Mouse (Mus musculus): ENCODE measurements around the gene Fam196b. TPM values are rescaled to one million over a fixed set of nuclear protein-coding genes. Genes with fewer than 3 reads are reported as not detected.

Fam196b gene
- polyA plus RNA-seq, 1 experiment from 2014 or later: 0.55 TPM

DNA sequence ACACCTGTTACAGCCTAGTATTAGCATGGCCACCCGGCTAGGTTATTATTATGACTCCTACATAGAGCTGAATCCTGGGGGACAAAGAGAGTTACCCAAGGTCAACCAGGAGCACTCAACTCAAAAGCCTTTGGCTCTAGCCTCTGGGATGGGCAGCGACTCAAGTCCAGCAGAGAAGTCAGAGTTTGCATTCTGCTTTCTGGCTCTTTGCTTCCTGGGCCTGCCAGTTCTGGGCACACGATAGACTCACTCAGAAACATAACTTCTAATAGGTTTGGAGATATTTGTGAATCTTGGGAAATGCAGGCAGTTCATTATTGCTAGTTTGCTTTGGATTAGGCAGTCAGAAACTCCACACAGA, 102.0 kb downstream of the Fam196b start:
- ATAC-seq (ENCODE audit: low FRiP score, low TSS enrichment): no peak
- no peaks in the 10 kb centered on the region for H3K36me3 ChIP-seq (ENCODE audit: insufficient read depth, low read length)
- H3K27me3 ChIP-seq (ENCODE audit: insufficient read depth, low read length): no peaks in the 10 kb centered on the region
- no peaks in the 10 kb centered on the region for H3K9me3 ChIP-seq (ENCODE audit: low read length)
- H3K27ac ChIP-seq (ENCODE audit: low read length): no peak overlapping the region
- no peak overlapping the region for H3K9ac ChIP-seq (replicated peaks; ENCODE audit: low read length)
- no peak overlapping the region for H3K4me2 ChIP-seq (replicated peaks; ENCODE audit: low read depth, low read length)
- no peaks in the 10 kb centered on the region for H3K4me1 ChIP-seq (ENCODE audit: insufficient read depth, low read length)
- no peak overlapping the region for H3K4me3 ChIP-seq (ENCODE audit: low read length)
- WGBS: 74% methylated on average over 3 of the region's 3 CpGs

DNA sequence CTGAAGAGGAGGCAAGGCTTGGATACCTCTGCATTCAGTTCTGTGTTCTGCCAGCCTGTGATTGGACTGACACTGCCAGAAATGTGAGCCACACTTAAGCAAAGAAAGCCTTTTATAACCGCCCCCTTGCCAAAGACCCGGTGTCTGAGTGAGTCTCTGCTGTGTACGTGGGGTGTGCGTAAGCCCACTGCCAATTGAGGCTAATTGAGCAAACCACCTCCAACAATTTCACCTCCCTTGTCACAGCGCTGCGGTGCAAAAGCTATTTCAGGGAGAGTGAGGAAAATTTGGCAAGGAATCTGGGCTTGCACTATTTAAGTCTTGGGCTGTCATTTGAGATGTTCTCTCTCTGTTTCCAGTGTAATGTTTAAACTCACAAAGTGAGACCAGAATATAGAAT, 106.4 kb downstream of the Fam196b start:
- no peaks in the 10 kb centered on the region for H3K36me3 ChIP-seq (ENCODE audit: insufficient read depth, low read length)
- H3K27ac ChIP-seq (ENCODE audit: low read length): no peak overlapping the region
- 44% methylated on average over 6 of the region's 6 CpGs for WGBS
- no peak overlapping the region for H3K4me3 ChIP-seq (ENCODE audit: low read length)
- H3K27me3 ChIP-seq (ENCODE audit: insufficient read depth, low read length): no peaks in the 10 kb centered on the region
- no peak overlapping the region for H3K4me2 ChIP-seq (replicated peaks; ENCODE audit: low read depth, low read length)
- H3K9me3 ChIP-seq (ENCODE audit: low read length): no peaks in the 10 kb centered on the region
- ATAC-seq (ENCODE audit: low FRiP score, low TSS enrichment): no peak
- H3K4me1 ChIP-seq (ENCODE audit: insufficient read depth, low read length): no peaks in the 10 kb centered on the region
- no peak overlapping the region for H3K9ac ChIP-seq (replicated peaks; ENCODE audit: low read length)

DNA sequence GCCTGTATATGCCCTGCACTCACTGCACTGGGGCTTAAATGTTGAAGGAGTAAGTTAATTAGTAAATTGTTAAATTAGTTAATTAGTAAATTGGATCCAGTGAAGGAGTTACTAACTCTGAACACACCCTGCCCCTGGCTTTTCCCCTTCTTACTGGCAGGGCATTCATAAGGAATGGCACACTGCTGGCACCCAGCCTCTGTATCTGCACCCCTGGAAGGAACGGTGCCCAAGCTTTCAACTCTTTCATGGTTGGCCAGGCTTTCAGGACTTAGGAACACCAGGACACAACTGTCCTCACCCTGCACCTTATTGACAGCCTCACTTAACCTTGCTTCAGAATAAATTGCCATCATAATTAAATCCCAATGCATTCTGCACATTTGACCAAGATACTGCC, 109.9 kb downstream of the Fam196b start:
- Histone ChIP-seq H3K36me3 (ENCODE audit: insufficient read depth, low read length) (no peaks in the 10 kb centered on the region), H3K4me3 (ENCODE audit: low read length) (no peak overlapping the region), H3K27ac (ENCODE audit: low read length) (no peak overlapping the region), H3K9ac (replicated peaks; ENCODE audit: low read length) (no peak overlapping the region), H3K4me2 (replicated peaks; ENCODE audit: low read depth, low read length) (no peak overlapping the region), H3K4me1 (ENCODE audit: insufficient read depth, low read length) (no peaks in the 10 kb centered on the region), H3K27me3 (ENCODE audit: insufficient read depth, low read length) (no peaks in the 10 kb centered on the region), H3K9me3 (ENCODE audit: low read length) (no peaks in the 10 kb centered on the region)
- 75% methylated on average over 1 of the region's 1 CpGs for WGBS
- ATAC-seq (ENCODE audit: low FRiP score, low TSS enrichment): peak; percentile 78

DNA sequence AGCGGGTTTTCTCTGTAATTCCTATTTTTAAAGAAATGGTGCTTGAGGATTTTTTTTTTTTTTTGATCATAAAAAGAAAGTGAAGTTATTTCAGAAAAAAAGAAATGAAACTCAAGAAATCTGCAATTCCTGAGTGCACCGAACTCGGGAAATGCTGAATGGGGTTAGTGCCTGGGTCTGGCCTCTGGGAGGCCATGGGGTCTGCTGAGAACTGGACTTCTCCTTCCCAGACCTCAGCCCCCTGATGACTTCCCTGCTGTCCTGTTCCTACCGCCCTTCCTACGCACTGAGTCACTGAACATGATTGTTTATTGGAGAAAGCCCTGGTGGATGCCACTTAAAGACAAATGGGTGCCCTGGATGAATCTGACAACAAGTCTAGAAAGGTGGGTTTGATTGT, 112.6 kb downstream of the Fam196b start:
- no peak for ATAC-seq (ENCODE audit: low FRiP score, low TSS enrichment)
- Histone ChIP-seq H3K4me2 (replicated peaks; ENCODE audit: low read depth, low read length) (no peak overlapping the region), H3K9me3 (ENCODE audit: low read length) (no peaks in the 10 kb centered on the region), H3K9ac (replicated peaks; ENCODE audit: low read length) (no peak overlapping the region), H3K4me1 (ENCODE audit: insufficient read depth, low read length) (no peaks in the 10 kb centered on the region), H3K27me3 (ENCODE audit: insufficient read depth, low read length) (no peaks in the 10 kb centered on the region), H3K4me3 (ENCODE audit: low read length) (no peak overlapping the region), H3K27ac (ENCODE audit: low read length) (no peak overlapping the region), H3K36me3 (ENCODE audit: insufficient read depth, low read length) (no peaks in the 10 kb centered on the region)
- whole genome bisulfite sequencing: 85% methylated on average over 5 of the region's 5 CpGs

DNA sequence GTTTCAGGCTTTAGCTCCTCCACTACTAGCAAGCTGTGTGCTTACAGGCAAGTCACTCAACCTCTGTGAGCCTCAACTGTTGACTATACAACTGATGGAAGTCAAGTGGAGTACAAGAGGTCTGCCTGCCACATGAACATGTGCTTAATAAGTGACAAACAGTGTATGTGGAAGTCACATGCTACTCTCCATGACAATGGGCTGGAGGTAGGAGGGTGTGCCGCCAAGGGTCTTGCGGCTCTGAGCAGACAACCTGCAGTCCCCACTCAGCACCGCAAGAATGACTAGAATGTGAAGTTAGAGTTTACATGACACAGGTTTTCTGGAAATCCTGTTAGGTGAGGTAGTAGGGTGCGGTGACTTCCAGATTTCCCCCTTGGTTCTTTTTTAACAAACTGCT, 116.3 kb downstream of the Fam196b start:
- no peaks in the 10 kb centered on the region for H3K4me1 ChIP-seq (ENCODE audit: insufficient read depth, low read length)
- no peak overlapping the region for H3K4me3 ChIP-seq (ENCODE audit: low read length)
- no peak for ATAC-seq (ENCODE audit: low FRiP score, low TSS enrichment)
- no peaks in the 10 kb centered on the region for H3K36me3 ChIP-seq (ENCODE audit: insufficient read depth, low read length)
- H3K9ac ChIP-seq (replicated peaks; ENCODE audit: low read length): no peak overlapping the region
- H3K4me2 ChIP-seq (replicated peaks; ENCODE audit: low read depth, low read length): no peak overlapping the region
- no peaks in the 10 kb centered on the region for H3K27me3 ChIP-seq (ENCODE audit: insufficient read depth, low read length)
- no peaks in the 10 kb centered on the region for H3K9me3 ChIP-seq (ENCODE audit: low read length)
- WGBS: 85% methylated on average over 4 of the region's 4 CpGs
- H3K27ac ChIP-seq (ENCODE audit: low read length): no peak overlapping the region

DNA sequence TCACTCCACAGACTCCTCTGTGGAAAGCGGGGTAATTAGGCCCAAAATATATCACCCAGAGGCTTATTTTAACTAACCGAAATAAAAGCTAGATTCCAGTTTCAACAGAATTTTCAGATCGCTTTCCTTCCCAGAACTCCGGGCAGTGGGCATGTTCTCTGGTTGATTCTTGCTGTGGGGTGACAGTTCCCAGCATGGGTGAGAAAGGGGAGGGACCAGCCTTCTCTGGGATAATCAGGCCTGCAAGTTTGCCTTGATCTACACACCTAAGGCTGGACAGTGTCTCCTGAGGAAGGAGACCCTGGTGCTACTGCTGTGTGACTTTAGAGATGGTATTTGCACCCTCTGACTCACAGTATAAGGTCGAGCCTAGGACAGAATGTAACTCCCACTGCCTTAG, 116.7 kb downstream of the Fam196b start:
- no peak for ATAC-seq (ENCODE audit: low FRiP score, low TSS enrichment)
- Histone ChIP-seq H3K4me3 (ENCODE audit: low read length) (no peak overlapping the region), H3K4me2 (replicated peaks; ENCODE audit: low read depth, low read length) (no peak overlapping the region), H3K27ac (ENCODE audit: low read length) (no peak overlapping the region), H3K27me3 (ENCODE audit: insufficient read depth, low read length) (no peaks in the 10 kb centered on the region), H3K36me3 (ENCODE audit: insufficient read depth, low read length) (no peaks in the 10 kb centered on the region), H3K4me1 (ENCODE audit: insufficient read depth, low read length) (no peaks in the 10 kb centered on the region), H3K9me3 (ENCODE audit: low read length) (no peaks in the 10 kb centered on the region), H3K9ac (replicated peaks; ENCODE audit: low read length) (no peak overlapping the region)
- 60% methylated on average over 5 of the region's 5 CpGs for WGBS

DNA sequence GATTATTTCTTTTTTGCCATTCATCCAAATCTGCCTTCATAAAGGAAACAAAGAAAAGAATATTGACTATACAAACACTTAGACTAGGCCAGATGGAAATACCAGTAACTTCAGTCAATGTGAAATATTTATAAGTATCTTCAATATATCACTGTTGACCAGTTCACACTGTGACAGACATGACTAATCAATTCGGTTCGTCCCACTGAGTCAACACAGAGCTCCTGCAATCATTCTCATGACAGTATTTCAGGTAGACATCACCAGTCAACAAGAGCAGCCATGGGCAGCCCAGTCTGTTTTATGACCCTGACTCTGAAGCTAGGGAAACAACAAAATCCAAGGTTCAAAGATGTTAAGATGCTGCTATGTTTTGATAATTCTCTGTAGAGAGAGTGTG, 117.4 kb downstream of the Fam196b start:
- no peak for ATAC-seq (ENCODE audit: low FRiP score, low TSS enrichment)

DNA sequence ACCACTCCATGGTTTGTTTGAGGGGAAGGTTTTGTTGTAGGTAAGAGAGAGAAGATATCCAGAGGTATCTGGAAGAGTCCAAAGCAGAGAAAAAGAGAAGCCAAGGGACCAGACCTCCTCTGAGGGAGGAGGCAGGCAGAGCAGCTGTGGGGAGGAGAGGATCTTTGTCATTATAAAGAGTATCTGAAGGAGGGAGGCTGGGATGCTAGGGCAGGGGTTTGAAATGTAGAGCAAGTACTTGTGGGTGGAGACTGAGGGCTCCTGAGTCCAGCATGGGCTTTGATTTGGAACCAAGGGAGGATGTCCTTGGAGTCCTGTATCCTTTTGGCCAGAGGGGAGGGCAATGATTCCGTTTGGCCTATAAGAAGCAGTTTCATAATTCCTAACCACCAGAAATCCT, 122.8 kb downstream of the Fam196b start:
- Histone ChIP-seq H3K36me3 (ENCODE audit: insufficient read depth, low read length) (no peaks in the 10 kb centered on the region), H3K27me3 (ENCODE audit: insufficient read depth, low read length) (no peaks in the 10 kb centered on the region), H3K4me1 (ENCODE audit: insufficient read depth, low read length) (no peaks in the 10 kb centered on the region), H3K27ac (ENCODE audit: low read length) (no peak overlapping the region), H3K9ac (replicated peaks; ENCODE audit: low read length) (no peak overlapping the region), H3K9me3 (ENCODE audit: low read length) (no peaks in the 10 kb centered on the region), H3K4me2 (replicated peaks; ENCODE audit: low read depth, low read length) (no peak overlapping the region), H3K4me3 (ENCODE audit: low read length) (no peak overlapping the region)
- ATAC-seq (ENCODE audit: low FRiP score, low TSS enrichment): no peak
- WGBS: 70% methylated on average over 1 of the region's 1 CpGs

More for the DNA sequence above, 117.4 kb downstream of the Fam196b start:
- Histone ChIP-seq H3K4me3 (ENCODE audit: low read length) (no peak overlapping the region), H3K4me1 (ENCODE audit: insufficient read depth, low read length) (no peaks in the 10 kb centered on the region), H3K9ac (replicated peaks; ENCODE audit: low read length) (no peak overlapping the region), H3K27ac (ENCODE audit: low read length) (no peak overlapping the region), H3K27me3 (ENCODE audit: insufficient read depth, low read length) (no peaks in the 10 kb centered on the region), H3K9me3 (ENCODE audit: low read length) (no peaks in the 10 kb centered on the region), H3K4me2 (replicated peaks; ENCODE audit: low read depth, low read length) (no peak overlapping the region), H3K36me3 (ENCODE audit: insufficient read depth, low read length) (no peaks in the 10 kb centered on the region)
- 62% methylated on average over 2 of the region's 2 CpGs for WGBS

DNA sequence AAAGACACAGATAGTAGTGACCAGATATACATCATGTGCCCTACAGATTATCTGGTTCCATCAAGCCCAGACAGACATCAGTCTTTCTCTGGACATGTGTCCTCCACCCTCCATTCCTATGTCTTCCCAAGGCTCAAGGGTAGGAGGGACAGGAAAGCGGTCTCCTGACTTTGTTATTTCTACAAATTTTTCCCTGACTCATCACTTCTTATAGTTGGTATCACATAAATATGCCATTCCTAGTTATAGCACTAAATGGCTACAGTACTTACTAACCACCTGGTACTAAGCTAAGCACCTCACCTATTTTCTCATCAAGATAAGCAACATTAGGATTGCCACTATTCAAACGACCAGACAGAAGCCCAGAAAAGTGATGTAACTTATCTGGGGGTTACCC, 123.8 kb downstream of the Fam196b start:
- ATAC-seq (ENCODE audit: low FRiP score, low TSS enrichment): no peak
- H3K36me3 ChIP-seq (ENCODE audit: insufficient read depth, low read length): no peaks in the 10 kb centered on the region
- H3K4me1 ChIP-seq (ENCODE audit: insufficient read depth, low read length): no peaks in the 10 kb centered on the region
- no peak overlapping the region for H3K4me2 ChIP-seq (replicated peaks; ENCODE audit: low read depth, low read length)
- H3K27me3 ChIP-seq (ENCODE audit: insufficient read depth, low read length): no peaks in the 10 kb centered on the region
- no peak overlapping the region for H3K9ac ChIP-seq (replicated peaks; ENCODE audit: low read length)
- WGBS: 39% methylated on average over 2 of the region's 2 CpGs
- no peaks in the 10 kb centered on the region for H3K9me3 ChIP-seq (ENCODE audit: low read length)
- no peak overlapping the region for H3K27ac ChIP-seq (ENCODE audit: low read length)
- no peak overlapping the region for H3K4me3 ChIP-seq (ENCODE audit: low read length)

DNA sequence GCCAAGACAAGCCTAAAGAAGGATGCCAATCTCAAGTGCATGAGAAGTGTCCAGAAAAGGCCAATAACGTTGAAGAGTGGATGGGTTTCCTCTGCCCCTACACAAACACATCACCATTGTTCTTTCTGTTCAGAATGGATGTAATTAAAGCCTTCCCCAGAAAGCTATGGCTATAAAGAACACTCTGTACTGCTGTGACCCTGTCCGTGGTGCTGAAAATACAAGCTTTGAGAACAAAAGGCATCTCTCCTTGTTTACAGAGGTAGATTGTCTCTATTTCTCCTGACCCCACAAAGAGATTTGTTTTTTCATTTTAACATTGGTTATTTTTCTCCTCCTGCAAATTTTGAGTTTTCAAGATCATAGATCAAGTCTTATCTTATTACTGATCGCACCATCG, 133.3 kb downstream of the Fam196b start:
- no peak for ATAC-seq (ENCODE audit: low FRiP score, low TSS enrichment)
- 44% methylated on average over 4 of the region's 4 CpGs for WGBS
- Histone ChIP-seq H3K4me2 (replicated peaks; ENCODE audit: low read depth, low read length) (no peak overlapping the region), H3K9me3 (ENCODE audit: low read length) (no peaks in the 10 kb centered on the region), H3K36me3 (ENCODE audit: insufficient read depth, low read length) (no peaks in the 10 kb centered on the region), H3K27me3 (ENCODE audit: insufficient read depth, low read length) (no peaks in the 10 kb centered on the region), H3K4me1 (ENCODE audit: insufficient read depth, low read length) (no peaks in the 10 kb centered on the region), H3K9ac (replicated peaks; ENCODE audit: low read length) (no peak overlapping the region), H3K27ac (ENCODE audit: low read length) (no peak overlapping the region), H3K4me3 (ENCODE audit: low read length) (no peak overlapping the region)

DNA sequence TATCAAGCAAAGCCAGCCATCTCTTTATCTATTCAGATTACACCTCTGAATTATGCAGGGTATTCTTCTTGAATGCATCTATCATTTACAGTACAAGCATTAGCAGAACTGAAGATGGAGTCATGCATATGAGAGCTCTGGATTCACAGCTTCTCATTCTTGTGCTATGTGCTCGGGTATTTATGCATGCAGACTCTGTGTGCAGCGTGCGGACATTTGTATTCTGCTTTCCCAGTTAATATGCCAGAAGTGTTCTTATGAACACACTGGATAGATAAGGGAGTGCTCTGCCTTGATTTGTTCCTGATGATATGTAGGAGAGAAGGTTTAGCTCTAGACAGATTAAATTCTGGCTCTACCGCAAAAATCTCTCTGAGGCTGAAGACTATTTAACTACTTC, 135.3 kb downstream of the Fam196b start:
- Histone ChIP-seq H3K36me3 (ENCODE audit: insufficient read depth, low read length) (no peaks in the 10 kb centered on the region), H3K27me3 (ENCODE audit: insufficient read depth, low read length) (no peaks in the 10 kb centered on the region), H3K4me3 (ENCODE audit: low read length) (no peak overlapping the region), H3K9me3 (ENCODE audit: low read length) (no peaks in the 10 kb centered on the region), H3K9ac (replicated peaks; ENCODE audit: low read length) (no peak overlapping the region), H3K27ac (ENCODE audit: low read length) (no peak overlapping the region), H3K4me2 (replicated peaks; ENCODE audit: low read depth, low read length) (no peak overlapping the region), H3K4me1 (ENCODE audit: insufficient read depth, low read length) (no peaks in the 10 kb centered on the region)
- 93% methylated on average over 4 of the region's 4 CpGs for WGBS
- ATAC-seq (ENCODE audit: low FRiP score, low TSS enrichment): no peak

Measured in kidney, embryonic 16.5 days (tissue).